Comparison of ENCODE assay signal across 23 mouse cellular contexts in genomic region chr13:3896032-3896431, GRCm38 (mm10). TPM values are rescaled to one million over a fixed set of nuclear protein-coding genes. Genes with fewer than 3 reads are reported as not detected.
"Had no signal": no experiment of that assay in that cellular context is flagged by ENCODE, and none has a peak within 500 bp of the region (broad histone marks: within the 10 kb centered on the region; RNA-seq: fewer than 3 reads in every experiment).

No protein-coding gene starts in this region.

- H3K27ac ChIP-seq: kidney, embryonic 15.5 days; limb, embryonic 13.5 days; liver, embryonic 14.5 days; lung, embryonic 15.5 days; midbrain, embryonic 12.5 days had no signal

- H3K4me1 ChIP-seq: midbrain, embryonic 12.5 days had no signal

- H3K9me3 ChIP-seq: kidney, embryonic 15.5 days; limb, embryonic 13.5 days; lung, embryonic 15.5 days; midbrain, embryonic 12.5 days had no signal

- ATAC-seq: hindbrain, embryonic 16.5 days; inflammation-experienced regulatory T-cells, adult 6 months had no signal

- H3K4me3 ChIP-seq: kidney, embryonic 15.5 days; limb, embryonic 13.5 days; lung, embryonic 15.5 days; midbrain, embryonic 12.5 days had no signal

- DNase-seq: kidney, postnatal 14 days; left cerebral cortex, postnatal 4 days; right cerebral cortex, postnatal 14 days; thymus, adult 18-20 months; thymus, postnatal 25 days had no signal

- H3K9ac ChIP-seq: kidney, embryonic 15.5 days; limb, embryonic 13.5 days; liver, embryonic 14.5 days; lung, embryonic 15.5 days; midbrain, embryonic 12.5 days had no signal

- H3K27me3 ChIP-seq: kidney, embryonic 15.5 days; limb, embryonic 13.5 days; lung, embryonic 15.5 days; midbrain, embryonic 12.5 days had no signal

- H3K4me2 ChIP-seq: kidney, embryonic 15.5 days; limb, embryonic 13.5 days; lung, embryonic 15.5 days; midbrain, embryonic 12.5 days had no signal

- H3K36me3 ChIP-seq: lung, embryonic 15.5 days had no signal

RNA-seq across cellular contexts. Expression of gene Tubal3, which starts 22.0 kb away (rescaled TPM):
- total RNA-seq: layer of hippocampus, adult 8-10 months; layer of hippocampus, postnatal 14 days; left cerebral cortex, adult 18-20 months; left cerebral cortex, postnatal 10 days; left cerebral cortex, postnatal 4 days; megakaryocyte-erythroid progenitor cell, adult 5-6 weeks; midbrain, postnatal 0 days had no signal
- polyA plus RNA-seq: hindbrain, embryonic 16.5 days; kidney, adult 2 months; kidney, embryonic 15.5 days; limb, embryonic 13.5 days; liver, embryonic 14.5 days; lung, embryonic 15.5 days; midbrain, embryonic 12.5 days; midbrain, postnatal 0 days; neural tube, embryonic 14.5 days; urinary bladder, adult 2 months had no signal

RNA-seq across cellular contexts. Expression of gene Calm5, which starts 42.1 kb away (rescaled TPM):
- total RNA-seq: layer of hippocampus, adult 8-10 months; layer of hippocampus, postnatal 14 days; left cerebral cortex, adult 18-20 months; left cerebral cortex, postnatal 10 days; left cerebral cortex, postnatal 4 days; megakaryocyte-erythroid progenitor cell, adult 5-6 weeks; midbrain, postnatal 0 days had no signal
- polyA plus RNA-seq: hindbrain, embryonic 16.5 days; inflammation-experienced regulatory T-cells, adult 6 months; kidney, adult 2 months; kidney, embryonic 15.5 days; large intestine, adult 2 months; limb, embryonic 13.5 days; liver, embryonic 14.5 days; lung, embryonic 15.5 days; midbrain, embryonic 12.5 days; midbrain, postnatal 0 days; neural tube, embryonic 14.5 days; stomach, embryonic 16.5 days; urinary bladder, adult 2 months had no signal

RNA-seq across cellular contexts. Expression of gene Ucn3, which starts 49.1 kb away (rescaled TPM):
- total RNA-seq: layer of hippocampus, adult 8-10 months; layer of hippocampus, postnatal 14 days; left cerebral cortex, postnatal 10 days; megakaryocyte-erythroid progenitor cell, adult 5-6 weeks had no signal
- polyA plus RNA-seq: inflammation-experienced regulatory T-cells, adult 6 months; kidney, adult 2 months; kidney, embryonic 15.5 days; liver, embryonic 14.5 days; lung, embryonic 15.5 days; midbrain, embryonic 12.5 days; neural tube, embryonic 14.5 days; stomach, embryonic 16.5 days; urinary bladder, adult 2 months had no signal

RNA-seq across cellular contexts. Expression of gene Calm4, which starts 58.5 kb away (rescaled TPM):
- total RNA-seq: layer of hippocampus, adult 8-10 months; layer of hippocampus, postnatal 14 days; left cerebral cortex, adult 18-20 months; left cerebral cortex, postnatal 10 days; left cerebral cortex, postnatal 4 days; megakaryocyte-erythroid progenitor cell, adult 5-6 weeks had no signal
- polyA plus RNA-seq: inflammation-experienced regulatory T-cells, adult 6 months; kidney, adult 2 months; large intestine, adult 2 months; limb, embryonic 13.5 days; liver, embryonic 14.5 days; lung, embryonic 15.5 days; midbrain, embryonic 12.5 days; midbrain, postnatal 0 days; neural tube, embryonic 14.5 days; urinary bladder, adult 2 months had no signal
